In genomic region chr4:82691126-82692008, GRCm38 (mm10) we compare ENCODE assay signal across 9 mouse cellular contexts. TPM values are rescaled to one million over a fixed set of nuclear protein-coding genes. Genes with fewer than 3 reads are reported as not detected.
DNase-seq lines count a peak whose midpoint lies in the region; ATAC-seq and TF ChIP-seq lines count a peak whose summit lies in the region.
"Had no signal": no experiment of that assay in that cellular context is flagged by ENCODE, and none has a peak within 500 bp of the region (broad histone marks: within the 10 kb centered on the region; RNA-seq: fewer than 3 reads in every experiment).

No protein-coding gene starts in this region.

- 37% methylated on average over 4 of the region's 4 CpGs for WGBS in forebrain, embryonic 12.5 days
- 40% methylated on average over 4 of the region's 4 CpGs for WGBS in kidney, embryonic 14.5 days

- no peaks in the 10 kb centered on the region for H3K36me3 ChIP-seq in forebrain, embryonic 12.5 days (replicated peaks)
- H3K36me3 ChIP-seq in kidney, embryonic 14.5 days (ENCODE audit: control insufficient read depth, insufficient read depth, low read length) = no peaks in the 10 kb centered on the region
- H3K36me3 ChIP-seq: liver, embryonic 15.5 days had no signal

- H3K27ac ChIP-seq in layer of hippocampus, adult 2 months = peak overlapping the region; percentile 28; the same call in 1 of the 2 replicates
- peak overlapping the region; percentile 79 for H3K27ac ChIP-seq in forebrain, embryonic 12.5 days
- no peak overlapping the region for H3K27ac ChIP-seq in kidney, embryonic 14.5 days (ENCODE audit: low read depth, low read length)
- H3K27ac ChIP-seq: liver, embryonic 15.5 days had no signal

- ATAC-seq in forebrain, embryonic 12.5 days (ENCODE audit: low FRiP score) = peak; percentile 41
- peak; percentile 62; the same call in 1 of the 2 replicates for ATAC-seq in kidney, embryonic 14.5 days (ENCODE audit: low FRiP score, low TSS enrichment)

- TF ChIP-seq CTCF in layer of hippocampus, adult 2 months (conservative IDR thresholded peaks at IDR 0.05) = no peak

- no peaks in the 10 kb centered on the region for H3K9me3 ChIP-seq in forebrain, embryonic 12.5 days
- H3K9me3 ChIP-seq in kidney, embryonic 14.5 days (ENCODE audit: control insufficient read depth, low read length) = no peaks in the 10 kb centered on the region
- H3K9me3 ChIP-seq: liver, embryonic 15.5 days had no signal

- H3K9ac ChIP-seq in forebrain, embryonic 12.5 days = no peak overlapping the region
- no peak overlapping the region for H3K9ac ChIP-seq in kidney, embryonic 14.5 days (ENCODE audit: low read depth, low read length)
- H3K9ac ChIP-seq: liver, embryonic 15.5 days had no signal

- peaks cover 27% of the 10 kb centered on the region for H3K4me1 ChIP-seq in forebrain, embryonic 12.5 days
- peaks cover 5% of the 10 kb centered on the region; the same call in 1 of the 2 replicates for H3K4me1 ChIP-seq in kidney, embryonic 14.5 days (ENCODE audit: control insufficient read depth, insufficient read depth, low read length)
- H3K4me1 ChIP-seq: liver, embryonic 15.5 days had no signal

- H3K27me3 ChIP-seq in forebrain, embryonic 12.5 days = no peaks in the 10 kb centered on the region
- no peaks in the 10 kb centered on the region for H3K27me3 ChIP-seq in kidney, embryonic 14.5 days (ENCODE audit: control insufficient read depth, insufficient read depth, low read length)
- H3K27me3 ChIP-seq: liver, embryonic 15.5 days had no signal

- no peak for DNase-seq in layer of hippocampus, adult 2 months (ENCODE audit: low spot score in 2 of 2)
- no peak for DNase-seq in layer of hippocampus, adult 9-10 months (ENCODE audit: low spot score)
- peak; percentile 31 for DNase-seq in mesoderm, embryonic 11.5 days (ENCODE audit: low read depth, low spot score)
- no peak for DNase-seq in right cerebral cortex, postnatal 25 days
- no peak for DNase-seq in layer of hippocampus, postnatal 36 days
- no peak for DNase-seq in layer of hippocampus, adult 18-20 months (ENCODE audit: low spot score in 2 of 2)

- H3K4me2 ChIP-seq in forebrain, embryonic 12.5 days = no peak overlapping the region
- no peak overlapping the region for H3K4me2 ChIP-seq in kidney, embryonic 14.5 days (replicated peaks; ENCODE audit: low read depth, low read length)
- H3K4me2 ChIP-seq: liver, embryonic 15.5 days had no signal

- H3K4me3 ChIP-seq in layer of hippocampus, adult 2 months = no peak overlapping the region
- H3K4me3 ChIP-seq in forebrain, embryonic 12.5 days (replicated peaks) = no peak overlapping the region
- no peak overlapping the region for H3K4me3 ChIP-seq in kidney, embryonic 14.5 days (ENCODE audit: low read length)
- H3K4me3 ChIP-seq: liver, embryonic 15.5 days had no signal

RNA-seq across cellular contexts. Expression of gene Nfib, which starts 14.2 kb away (rescaled TPM):
- 100 to 1,000 TPM; 174 to 186 TPM for total RNA-seq in layer of hippocampus, adult 2 months (2021)
- 88.6 and 103 TPM in 2 replicates for polyA plus RNA-seq in forebrain, embryonic 12.5 days (2016; fragmentation: Nextera tagmentation; extraction: Ambion mirVana)
- polyA plus RNA-seq in kidney, embryonic 14.5 days (2014; fragmentation: Nextera tagmentation; extraction: Ambion mirVana) = 32.5 and 36.0 TPM in 2 replicates
- 100 to 1,000 TPM; 181 to 202 TPM for total RNA-seq in layer of hippocampus, postnatal 36 days (2021)
- total RNA-seq in layer of hippocampus, adult 18-20 months (2021) = 100 to 1,000 TPM; 153 to 156 TPM
